Mouse (Mus musculus) neural tube, embryonic 12.5 days (tissue): ENCODE data around the gene Fam117b. TPM values are rescaled to one million over a fixed set of nuclear protein-coding genes. Genes with fewer than 3 reads are reported as not detected.

ENCODE experiments used
- ATAC-seq: fragments of 200-750 bp; cut with Nextera tagmentation; 2 replicates; pipeline ENCODE4 v1.8.0; 2017; ENCODE audit warnings: low read depth, mild to moderate bottlenecking, moderate TSS enrichment, moderate library complexity; ENCODE audit not compliant: low FRiP score
- H3K27ac ChIP-seq: fragments of 300-500 bp; sonication (generic); 2 replicates; pipeline ENCODE4 v1.5.1; 2016
- H3K27me3 ChIP-seq: fragments of 300-500 bp; sonication (generic); replicated peaks from 2 replicates; pipeline ENCODE4 v1.6.1; 2016; ENCODE audit warnings: mild to moderate bottlenecking
- H3K36me3 ChIP-seq: fragments of 300-500 bp; sonication (generic); 2 replicates; pipeline ENCODE4 v1.6.1; 2016; ENCODE audit warnings: mild to moderate bottlenecking
- H3K4me1 ChIP-seq: fragments of 300-500 bp; sonication (generic); 2 replicates; pipeline ENCODE4 v1.6.1; 2016
- H3K4me2 ChIP-seq: fragments of 300-500 bp; sonication (generic); replicated peaks from 2 replicates; pipeline ENCODE4 v1.6.1; 2016; ENCODE audit warnings: mild to moderate bottlenecking
- H3K4me3 ChIP-seq: fragments of 300-500 bp; sonication (generic); 2 replicates; pipeline ENCODE4 v1.5.1; 2016
- H3K9ac ChIP-seq: fragments of 300-500 bp; sonication (generic); 2 replicates; pipeline ENCODE4 v1.6.1; 2016; ENCODE audit warnings: mild to moderate bottlenecking
- H3K9me3 ChIP-seq: fragments of 300-500 bp; sonication (generic); 2 replicates; pipeline ENCODE4 v1.6.1; 2016; ENCODE audit warnings: mild to moderate bottlenecking
- WGBS: fragments of 180-500 bp; shearing (Covaris S2); methylation state at CpG from one replicate; pipeline ENCODE4 v1.1.7; 2016; 5-methylcytosine and 5-hydroxymethylcytosine counted together
- polyA plus RNA-seq: library from polyadenylated mRNA; unstranded; fragments of >200 nt; fragmentation: Nextera tagmentation; extraction: Ambion mirVana; gene quantifications from 2 replicates; pipeline ENCODE4 v1.2.1, GENCODE M21; 2016

Fam117b gene
- polyA plus RNA-seq, 1 experiment from 2014 or later, result 31.1 TPM

DNA sequence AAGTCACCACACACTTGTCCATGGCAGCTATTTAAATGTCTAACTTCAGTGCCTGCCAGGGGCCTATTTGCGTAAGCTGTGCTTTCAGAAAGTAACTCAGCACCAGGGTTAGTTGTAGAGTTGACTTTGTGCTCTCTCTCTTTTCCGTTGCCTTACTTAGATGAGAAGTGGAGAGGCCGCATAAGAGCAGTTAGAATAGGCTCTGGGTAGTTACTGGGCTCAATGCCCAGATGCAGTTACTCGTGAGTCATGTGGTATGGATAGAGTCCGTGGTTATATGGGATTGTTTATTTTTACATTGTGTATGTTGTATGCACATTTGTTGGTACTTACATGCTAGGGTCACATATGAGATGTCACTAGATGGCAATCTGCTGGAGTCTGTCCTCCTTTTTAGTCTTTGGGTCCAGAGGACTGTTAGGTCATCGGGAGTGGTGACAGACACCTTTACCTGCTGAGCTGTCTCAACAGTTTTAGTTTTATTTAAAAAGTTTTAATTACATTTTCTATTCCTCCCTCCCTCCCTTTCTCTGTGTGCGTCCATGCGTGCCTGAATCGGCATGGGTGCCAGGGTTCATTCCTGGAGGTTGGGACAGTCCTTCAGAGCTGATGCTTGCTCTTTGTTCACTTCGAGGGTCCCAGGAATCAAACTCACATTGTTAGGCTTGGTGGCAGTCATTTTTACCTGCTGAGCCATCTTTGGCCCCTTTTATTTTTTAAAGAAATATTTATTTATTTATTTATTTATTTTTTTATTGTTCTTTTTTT lies 3.2 kb downstream of the Fam117b start:
- ATAC-seq, result no peak
- no peaks in the 10 kb centered on the region for H3K9me3 ChIP-seq
- 0 out of 2 replicates have a peak overlapping the region, but pooled peaks have one; percentile 89 for H3K4me2 ChIP-seq
- H3K27me3 ChIP-seq, result no peaks in the 10 kb centered on the region
- H3K4me3 ChIP-seq, result no peak overlapping the region
- peaks cover 19% of the 10 kb centered on the region for H3K4me1 ChIP-seq
- no peak overlapping the region for H3K27ac ChIP-seq
- WGBS, result 87% methylated on average over 10 of the region's 10 CpGs
- no peak overlapping the region for H3K9ac ChIP-seq
- H3K36me3 ChIP-seq, result no peaks in the 10 kb centered on the region

DNA sequence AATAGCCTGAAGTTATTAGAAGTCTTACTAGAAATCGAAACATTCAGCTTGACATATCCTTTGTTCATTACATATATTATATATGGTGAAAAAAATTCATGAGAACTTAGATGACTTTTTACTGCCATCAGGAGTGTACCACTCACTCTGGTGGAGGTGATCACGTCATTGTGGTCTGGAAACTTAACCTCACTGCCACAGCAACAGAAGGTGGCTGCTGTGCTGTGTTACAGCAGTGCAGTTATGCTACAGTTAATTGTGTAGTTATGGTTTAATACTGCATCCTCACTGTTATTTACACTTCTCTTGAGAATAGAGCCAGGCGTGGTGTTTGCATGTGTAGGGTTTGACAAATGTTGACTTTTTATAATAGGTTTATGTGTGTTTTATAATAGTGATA lies 4.6 kb downstream of the Fam117b start:
- no peak for ATAC-seq
- Histone ChIP-seq H3K27me3 (no peaks in the 10 kb centered on the region), H3K9ac (no peak overlapping the region), H3K4me2 (no peak overlapping the region), H3K36me3 (no peaks in the 10 kb centered on the region), H3K4me3 (no peak overlapping the region), H3K9me3 (no peaks in the 10 kb centered on the region), H3K4me1 (peaks cover 19% of the 10 kb centered on the region), H3K27ac (no peak overlapping the region)
- WGBS, result 79% methylated on average over 3 of the region's 3 CpGs

DNA sequence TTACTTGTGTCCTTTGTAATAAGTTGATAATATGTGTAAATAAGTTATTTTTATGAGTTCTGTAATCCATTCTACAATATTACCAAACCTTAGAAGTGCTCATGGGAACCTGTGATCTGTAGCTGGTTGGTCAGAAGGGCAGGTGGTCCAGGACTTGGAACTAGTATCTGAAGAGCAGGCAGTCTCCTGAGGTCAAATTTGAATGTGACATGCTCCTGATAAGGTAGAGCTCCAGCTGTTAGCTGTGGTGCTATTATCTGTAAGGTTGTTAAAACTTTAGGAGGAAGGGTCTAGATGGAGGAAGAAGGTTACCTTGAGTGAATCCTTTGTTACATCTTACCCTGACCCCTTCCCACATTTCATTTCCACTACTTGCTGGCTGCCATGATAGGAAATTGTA lies 5.3 kb downstream of the Fam117b start:
- H3K36me3 ChIP-seq, result no peaks in the 10 kb centered on the region
- H3K9me3 ChIP-seq, result no peaks in the 10 kb centered on the region
- H3K27me3 ChIP-seq, result no peaks in the 10 kb centered on the region
- H3K4me1 ChIP-seq, result peaks cover 19% of the 10 kb centered on the region
- no peak overlapping the region for H3K4me2 ChIP-seq
- no peak overlapping the region for H3K4me3 ChIP-seq
- no peak overlapping the region for H3K9ac ChIP-seq
- no peak for ATAC-seq
- no peak overlapping the region for H3K27ac ChIP-seq

DNA sequence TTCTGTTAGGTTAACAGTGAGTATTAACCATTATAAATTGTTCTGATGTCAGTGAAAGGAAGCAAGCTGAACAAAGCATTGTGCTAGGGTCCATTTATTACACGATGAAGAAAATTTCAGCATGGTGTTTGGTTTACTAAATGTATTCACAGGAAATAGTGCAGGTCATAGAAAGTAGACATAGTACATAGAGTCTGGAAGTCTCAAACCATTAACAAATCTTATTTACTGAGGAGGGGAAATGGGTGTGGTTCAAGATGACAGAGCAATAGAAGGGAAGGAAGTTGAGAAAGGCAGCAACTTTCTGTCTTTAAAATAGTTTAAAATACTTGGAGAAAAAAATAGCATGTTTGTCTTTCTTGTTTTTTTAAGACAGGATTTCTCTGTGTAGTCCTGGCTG lies 10.4 kb downstream of the Fam117b start:
- 75% methylated on average over 1 of the region's 1 CpGs for WGBS
- Histone ChIP-seq H3K36me3 (no peaks in the 10 kb centered on the region), H3K9me3 (no peaks in the 10 kb centered on the region), H3K9ac (no peak overlapping the region), H3K4me1 (0 out of 2 replicates have a peak, but pooled peaks cover 5% of the 10 kb centered on the region), H3K27ac (no peak overlapping the region), H3K27me3 (no peaks in the 10 kb centered on the region), H3K4me3 (no peak overlapping the region), H3K4me2 (no peak overlapping the region)
- no peak for ATAC-seq

DNA sequence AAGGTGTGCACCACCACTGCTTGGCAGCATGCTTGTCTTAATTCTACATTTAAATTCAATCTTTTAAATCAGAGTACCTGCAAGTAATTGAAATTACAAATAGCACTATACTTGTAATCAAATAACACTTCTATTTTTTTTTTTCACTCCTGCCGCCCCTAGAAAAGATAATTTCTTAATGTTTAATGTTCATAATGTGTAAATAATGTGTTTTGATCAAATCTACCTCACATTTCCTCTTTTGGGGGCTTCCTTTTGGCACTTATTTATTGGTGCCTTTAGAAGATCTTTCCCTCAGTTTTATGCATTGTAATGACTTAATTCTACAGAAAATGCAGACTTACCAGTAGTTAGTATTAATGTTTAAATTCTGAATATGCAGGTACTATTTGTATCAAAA lies 10.9 kb downstream of the Fam117b start:
- H3K36me3 ChIP-seq, result no peaks in the 10 kb centered on the region
- 93% methylated on average over 1 of the region's 1 CpGs for WGBS
- no peak overlapping the region for H3K9ac ChIP-seq
- ATAC-seq, result no peak
- H3K4me2 ChIP-seq, result no peak overlapping the region
- no peaks in the 10 kb centered on the region for H3K9me3 ChIP-seq
- no peak overlapping the region for H3K27ac ChIP-seq
- 0 out of 2 replicates have a peak, but pooled peaks cover 5% of the 10 kb centered on the region for H3K4me1 ChIP-seq
- H3K4me3 ChIP-seq, result no peak overlapping the region
- H3K27me3 ChIP-seq, result no peaks in the 10 kb centered on the region

DNA sequence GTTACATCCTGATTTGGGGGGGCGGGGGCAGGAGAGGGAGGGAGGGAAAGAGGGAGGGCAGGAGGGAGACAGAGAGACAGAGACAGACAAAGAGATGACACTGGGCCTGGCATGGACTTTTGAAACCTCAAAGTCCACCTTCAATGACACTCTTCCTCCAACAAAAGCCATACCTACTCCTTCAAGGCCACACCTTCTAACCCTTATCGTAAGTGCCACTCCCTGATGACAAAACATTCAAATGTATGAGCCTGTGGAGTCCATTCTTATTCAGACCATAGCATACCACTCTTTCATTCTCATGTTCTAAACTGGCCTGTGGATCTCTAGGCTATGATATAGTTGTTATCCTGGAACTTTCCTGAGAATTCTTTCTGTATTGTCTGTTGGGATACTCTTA lies 11.6 kb downstream of the Fam117b start:
- H3K36me3 ChIP-seq, result no peaks in the 10 kb centered on the region
- 0 out of 2 replicates have a peak, but pooled peaks cover 5% of the 10 kb centered on the region for H3K4me1 ChIP-seq
- 100% methylated on average over 2 of the region's 2 CpGs for WGBS
- ATAC-seq, result no peak
- no peak overlapping the region for H3K4me2 ChIP-seq
- no peak overlapping the region for H3K4me3 ChIP-seq
- H3K9me3 ChIP-seq, result no peaks in the 10 kb centered on the region
- H3K27me3 ChIP-seq, result no peaks in the 10 kb centered on the region
- H3K27ac ChIP-seq, result no peak overlapping the region
- H3K9ac ChIP-seq, result no peak overlapping the region

DNA sequence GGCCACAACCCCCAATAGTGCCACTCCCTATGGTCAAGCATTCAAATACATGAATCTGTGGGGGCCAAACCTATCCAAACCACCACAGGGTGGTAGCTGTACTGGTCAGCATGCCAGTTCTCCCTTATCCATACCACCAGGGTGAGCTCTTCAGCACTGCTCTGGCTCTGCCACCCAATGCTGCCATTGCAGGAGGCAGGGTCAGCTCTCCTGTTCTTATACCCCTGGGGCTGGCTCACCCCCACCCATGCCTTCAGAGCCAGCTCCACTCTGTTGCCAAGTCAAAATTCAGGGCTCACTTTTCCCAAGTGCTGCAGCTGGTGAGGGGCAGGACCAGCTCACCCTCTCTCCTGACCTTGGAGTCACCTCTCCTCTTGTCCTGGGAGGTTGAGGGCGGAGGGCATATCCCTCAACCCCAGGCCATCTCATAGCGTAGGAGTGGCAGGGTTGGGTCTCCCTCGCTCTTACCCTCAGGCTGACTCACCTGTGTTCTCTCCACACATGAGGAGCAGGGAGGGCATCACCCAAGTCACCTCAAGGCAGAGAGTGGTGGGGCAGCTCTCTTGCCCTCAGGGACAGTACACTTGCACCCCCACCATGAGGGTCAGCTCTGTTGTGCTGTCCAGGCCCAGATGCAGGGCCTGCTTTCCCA lies 13.3 kb downstream of the Fam117b start:
- no peak overlapping the region for H3K9ac ChIP-seq
- no peaks in the 10 kb centered on the region for H3K27me3 ChIP-seq
- no peaks in the 10 kb centered on the region for H3K9me3 ChIP-seq
- H3K4me1 ChIP-seq, result 0 out of 2 replicates have a peak, but pooled peaks cover 5% of the 10 kb centered on the region
- H3K4me3 ChIP-seq, result no peak overlapping the region
- WGBS, result 91% methylated on average over 3 of the region's 3 CpGs
- no peak overlapping the region for H3K4me2 ChIP-seq
- no peak for ATAC-seq
- H3K27ac ChIP-seq, result no peak overlapping the region
- no peaks in the 10 kb centered on the region for H3K36me3 ChIP-seq

DNA sequence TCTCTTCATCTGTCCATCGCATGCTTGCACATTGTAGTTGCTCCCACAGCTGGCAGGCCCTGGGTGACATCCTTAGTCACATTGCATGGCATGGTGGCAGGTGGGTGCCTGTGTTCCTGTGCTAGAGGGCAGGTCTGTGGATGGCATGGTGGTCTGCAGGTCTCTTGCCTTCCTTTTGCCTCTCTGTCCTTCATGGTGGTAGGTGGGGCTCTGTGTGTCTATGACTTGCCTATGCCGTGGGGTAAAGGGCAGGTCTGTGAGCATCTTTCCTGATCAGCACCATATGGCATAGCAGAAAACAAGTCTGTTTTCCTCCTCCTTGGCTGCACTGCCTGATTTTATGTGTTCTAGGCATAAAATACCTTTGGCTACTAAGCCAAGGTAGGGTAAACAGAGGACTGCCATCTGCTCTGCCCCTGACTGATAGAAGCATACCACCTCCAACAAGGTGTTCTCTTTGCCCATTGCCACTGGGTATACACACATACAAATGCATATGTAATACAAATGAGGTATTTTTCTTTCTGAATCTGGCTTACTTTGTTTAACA lies 14.4 kb downstream of the Fam117b start:
- Histone ChIP-seq H3K4me3 (no peak overlapping the region), H3K36me3 (no peaks in the 10 kb centered on the region), H3K27me3 (no peaks in the 10 kb centered on the region), H3K4me1 (0 out of 2 replicates have a peak, but pooled peaks cover 5% of the 10 kb centered on the region), H3K27ac (no peak overlapping the region), H3K9ac (no peak overlapping the region), H3K4me2 (no peak overlapping the region), H3K9me3 (no peaks in the 10 kb centered on the region)
- WGBS, result 90% methylated on average over 2 of the region's 2 CpGs
- ATAC-seq, result no peak

DNA sequence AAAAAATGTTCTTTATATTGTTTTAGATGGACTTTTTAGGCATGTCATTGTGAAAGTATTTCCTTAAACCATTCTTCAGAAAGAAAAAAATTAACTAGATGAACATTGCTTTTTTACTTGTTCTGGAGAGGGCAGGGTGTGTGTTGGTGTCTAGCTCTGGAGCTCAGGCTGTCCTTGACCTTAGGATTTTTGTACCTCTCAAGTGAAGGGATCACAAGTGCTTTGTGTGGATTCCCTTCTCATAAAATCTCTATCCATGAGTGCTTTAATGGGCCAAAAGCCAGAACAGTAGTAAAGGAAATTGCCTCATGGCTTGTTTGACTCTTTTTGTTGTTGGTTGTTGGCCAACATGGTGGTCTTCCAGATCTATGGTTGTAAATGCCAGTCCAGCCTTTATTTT lies 18.1 kb downstream of the Fam117b start:
- Histone ChIP-seq H3K4me1 (0 out of 2 replicates have a peak, but pooled peaks cover 5% of the 10 kb centered on the region), H3K36me3 (no peaks in the 10 kb centered on the region), H3K27me3 (no peaks in the 10 kb centered on the region)

DNA sequence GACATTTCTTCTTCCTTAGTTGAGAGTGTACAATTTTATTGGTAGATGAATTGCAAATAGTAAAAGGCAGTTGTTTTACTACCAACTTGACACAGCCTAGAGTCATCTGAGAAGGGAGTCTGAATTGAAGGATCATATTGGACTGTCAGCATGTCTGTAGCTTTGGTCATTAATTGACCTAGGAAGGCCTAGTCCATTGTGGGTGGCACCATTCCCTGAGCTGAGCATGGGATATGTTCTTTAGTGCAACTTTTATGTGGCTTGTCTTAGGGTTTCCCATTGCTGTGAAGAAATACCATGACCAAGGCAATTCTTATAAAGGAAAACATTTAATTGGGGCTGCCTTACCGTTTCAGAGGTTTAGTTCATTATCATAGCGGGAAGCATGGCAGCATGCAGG lies 20.2 kb downstream of the Fam117b start:
- ATAC-seq, result no peak
- no peaks in the 10 kb centered on the region for H3K27me3 ChIP-seq
- no peak overlapping the region for H3K9ac ChIP-seq
- no peak overlapping the region for H3K27ac ChIP-seq
- 93% methylated on average over 2 of the region's 2 CpGs for WGBS
- H3K4me2 ChIP-seq, result no peak overlapping the region
- H3K36me3 ChIP-seq, result no peaks in the 10 kb centered on the region
- no peak overlapping the region for H3K4me3 ChIP-seq
- H3K9me3 ChIP-seq, result no peaks in the 10 kb centered on the region
- H3K4me1 ChIP-seq, result no peaks in the 10 kb centered on the region

More for the DNA sequence above, 18.1 kb downstream of the Fam117b start:
- H3K9ac ChIP-seq, result no peak overlapping the region
- H3K4me2 ChIP-seq, result no peak overlapping the region
- no peaks in the 10 kb centered on the region for H3K9me3 ChIP-seq
- H3K4me3 ChIP-seq, result no peak overlapping the region
- no peak overlapping the region for H3K27ac ChIP-seq
- no peak for ATAC-seq

DNA sequence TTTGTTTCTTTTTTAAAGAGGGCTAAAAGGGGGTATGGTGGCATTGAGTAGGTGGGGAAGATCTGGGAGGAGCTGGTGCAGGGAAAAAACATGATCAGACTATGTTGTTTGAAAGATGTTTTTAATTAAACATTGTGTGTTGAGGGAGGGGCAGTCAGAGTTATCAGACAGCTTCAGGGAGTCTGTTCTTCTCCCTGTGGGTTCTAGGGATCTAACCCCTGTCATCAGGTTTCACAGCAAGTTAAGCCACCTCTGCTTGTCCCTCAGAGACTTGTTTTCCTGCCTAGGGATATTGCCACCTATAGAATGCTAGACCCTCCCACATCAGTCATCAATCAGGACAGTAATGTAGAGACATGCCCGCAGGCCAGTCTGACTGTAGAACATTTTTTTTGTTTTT lies 28.3 kb downstream of the Fam117b start:
- 0 out of 2 replicates have a peak, but pooled peaks cover 6% of the 10 kb centered on the region for H3K4me1 ChIP-seq
- no peaks in the 10 kb centered on the region for H3K27me3 ChIP-seq
- H3K9ac ChIP-seq, result no peak overlapping the region
- 88% methylated on average over 1 of the region's 1 CpGs for WGBS
- no peaks in the 10 kb centered on the region for H3K9me3 ChIP-seq
- no peaks in the 10 kb centered on the region for H3K36me3 ChIP-seq
- H3K27ac ChIP-seq, result no peak overlapping the region
- ATAC-seq, result no peak
- H3K4me3 ChIP-seq, result no peak overlapping the region
- H3K4me2 ChIP-seq, result no peak overlapping the region

DNA sequence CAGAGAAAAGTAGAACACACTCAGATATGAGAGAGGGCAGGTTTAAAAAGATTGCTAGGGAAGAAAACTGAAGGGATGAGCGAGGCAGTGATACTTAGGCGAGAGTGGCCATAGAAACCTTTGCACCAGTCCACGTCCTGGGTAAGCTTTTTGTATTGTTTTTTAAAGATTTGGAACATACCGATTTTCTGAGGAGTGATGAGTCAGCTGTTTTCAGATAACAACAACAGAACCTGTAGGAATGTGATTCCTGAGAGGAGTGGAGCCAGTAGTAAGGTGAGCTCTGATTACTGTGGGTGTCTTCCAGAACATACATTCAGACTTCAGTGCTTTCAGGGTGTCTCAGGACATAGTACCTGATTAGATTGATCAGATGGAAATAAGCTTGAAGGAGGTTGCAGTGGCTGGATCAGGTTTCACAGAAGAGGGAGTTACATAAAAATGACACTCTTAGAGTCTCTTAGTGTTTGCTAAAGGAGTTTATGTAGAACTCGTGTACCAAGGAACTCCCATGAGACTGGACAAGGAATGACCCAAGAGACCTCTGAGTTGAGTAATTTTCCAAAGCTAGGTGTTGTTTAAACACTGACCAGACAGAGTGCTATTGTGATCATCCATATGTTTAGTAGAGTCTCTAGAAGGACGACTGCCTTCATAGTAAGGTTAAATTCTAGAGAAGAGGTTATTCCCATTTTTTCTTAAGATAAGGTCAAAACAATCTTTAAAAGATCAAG lies 29.4 kb downstream of the Fam117b start:
- Histone ChIP-seq H3K27me3 (no peaks in the 10 kb centered on the region), H3K9ac (no peak overlapping the region), H3K4me2 (no peak overlapping the region), H3K36me3 (no peaks in the 10 kb centered on the region), H3K4me1 (0 out of 2 replicates have a peak, but pooled peaks cover 6% of the 10 kb centered on the region), H3K9me3 (no peaks in the 10 kb centered on the region), H3K27ac (no peak overlapping the region), H3K4me3 (no peak overlapping the region)
- no peak for ATAC-seq
- WGBS, result 88% methylated on average over 6 of the region's 6 CpGs
